Mouse (Mus musculus) testis, adult 2 months (tissue): ENCODE data around the gene Ccr2. TPM values are rescaled to one million over a fixed set of nuclear protein-coding genes. Genes with fewer than 3 reads are reported as not detected.

Source experiments
- H3K27ac ChIP-seq: fragments of 200-500 bp; 2 replicates; pipeline ENCODE4 v1.5.1; 2012; ENCODE audit warnings: low read depth, low read length; ENCODE audit not compliant: control insufficient read depth, insufficient read depth
- H3K27me3 ChIP-seq: fragments of 200-500 bp; 2 replicates; pipeline ENCODE4 v1.6.1; 2012; ENCODE audit warnings: mild to moderate bottlenecking, low read length, moderate library complexity; ENCODE audit not compliant: control insufficient read depth, insufficient read depth
- H3K36me3 ChIP-seq: fragments of 200-500 bp; 2 replicates; pipeline ENCODE4 v1.6.1; 2012; ENCODE audit warnings: mild to moderate bottlenecking, low read length; ENCODE audit not compliant: control insufficient read depth, insufficient read depth
- H3K4me1 ChIP-seq: fragments of 200-500 bp; 2 replicates; pipeline ENCODE4 v1.6.1; 2012; ENCODE audit warnings: low read length; ENCODE audit not compliant: control insufficient read depth, insufficient read depth
- H3K4me3 ChIP-seq: fragments of 200-500 bp; 2 replicates; pipeline ENCODE4 v1.5.1; 2012; ENCODE audit warnings: low read depth, mild to moderate bottlenecking, low read length, moderate library complexity, mixed read lengths; ENCODE audit not compliant: control insufficient read depth
- CTCF ChIP-seq: fragments of 200-500 bp; IDR thresholded peaks from 2 replicates; pipeline ENCODE4 v1.5.1; 2012; ENCODE audit warnings: low read depth, mild to moderate bottlenecking, inconsistent platforms, low read length, moderate library complexity; ENCODE audit not compliant: control insufficient read depth, insufficient read depth, insufficient replicate concordance
- POLR2A ChIP-seq: fragments of 200-500 bp; IDR thresholded peaks from 2 replicates; pipeline ENCODE4 v1.6.1; 2012; ENCODE audit warnings: low read depth, mild to moderate bottlenecking, inconsistent platforms, low read length, moderate library complexity; ENCODE audit not compliant: control insufficient read depth
- polyA plus RNA-seq: library from polyadenylated mRNA; depleted of rRNA; stranded (reverse); fragments of >200 nt; gene quantifications from 2 replicates; pipeline ENCODE4 v1.2.3, GENCODE M21; 2012

Gene Ccr2
- polyA plus RNA-seq, 1 experiment = 0.30 TPM

GRCm38 (mm10) chr9:124103199-124103598, 1.4 kb downstream of the Ccr2 start:
- no peak overlapping the region for H3K4me3 ChIP-seq
- H3K27ac ChIP-seq = no peak overlapping the region
- TF ChIP-seq POLR2A (no peak), CTCF (no peak)
- no peaks in the 10 kb centered on the region for H3K27me3 ChIP-seq
- no peaks in the 10 kb centered on the region for H3K36me3 ChIP-seq
- no peaks in the 10 kb centered on the region for H3K4me1 ChIP-seq

- H3K4me1 ChIP-seq = no peaks in the 10 kb centered on the region
- no peak for TF ChIP-seq POLR2A
- no peak for TF ChIP-seq CTCF
- H3K4me3 ChIP-seq = no peak overlapping the region
- no peak overlapping the region for H3K27ac ChIP-seq
- no peaks in the 10 kb centered on the region for H3K36me3 ChIP-seq
- no peaks in the 10 kb centered on the region for H3K27me3 ChIP-seq
These were observed 3.4 kb downstream of the Ccr2 start for GRCm38 (mm10) chr9:124105196-124105595.

- Histone ChIP-seq H3K4me1 (no peaks in the 10 kb centered on the region), H3K36me3 (no peaks in the 10 kb centered on the region), H3K27ac (no peak overlapping the region), H3K4me3 (no peak overlapping the region), H3K27me3 (no peaks in the 10 kb centered on the region)
- TF ChIP-seq CTCF (no peak), POLR2A (no peak)
These were observed 5.5 kb downstream of the Ccr2 start for GRCm38 (mm10) chr9:124107232-124107631.

- Histone ChIP-seq H3K36me3 (no peaks in the 10 kb centered on the region), H3K4me1 (no peaks in the 10 kb centered on the region), H3K4me3 (no peak overlapping the region), H3K27me3 (no peaks in the 10 kb centered on the region), H3K27ac (no peak overlapping the region)
- TF ChIP-seq POLR2A = no peak
- no peak for TF ChIP-seq CTCF
These were observed 6.8 kb downstream of the Ccr2 start for GRCm38 (mm10) chr9:124108356-124109127.

- Histone ChIP-seq H3K27me3 (no peaks in the 10 kb centered on the region), H3K4me1 (no peaks in the 10 kb centered on the region), H3K36me3 (no peaks in the 10 kb centered on the region), H3K4me3 (no peak overlapping the region), H3K27ac (no peak overlapping the region)
- TF ChIP-seq POLR2A = no peak
- no peak for TF ChIP-seq CTCF
These were observed 10.2 kb downstream of the Ccr2 start for GRCm38 (mm10) chr9:124111997-124112396.

- no peak overlapping the region for H3K4me3 ChIP-seq
- no peak overlapping the region for H3K27ac ChIP-seq
- H3K36me3 ChIP-seq = no peaks in the 10 kb centered on the region
- TF ChIP-seq CTCF = no peak
- TF ChIP-seq POLR2A = no peak
- H3K27me3 ChIP-seq = no peaks in the 10 kb centered on the region
- H3K4me1 ChIP-seq = no peaks in the 10 kb centered on the region
These were observed 11.0 kb downstream of the Ccr2 start for GRCm38 (mm10) chr9:124112591-124113239.

- Histone ChIP-seq H3K27me3 (no peaks in the 10 kb centered on the region), H3K36me3 (no peaks in the 10 kb centered on the region), H3K27ac (no peak overlapping the region), H3K4me3 (no peak overlapping the region), H3K4me1 (no peaks in the 10 kb centered on the region)
- TF ChIP-seq CTCF = no peak
- no peak for TF ChIP-seq POLR2A
These were observed 12.0 kb downstream of the Ccr2 start for GRCm38 (mm10) chr9:124113777-124114176.
